Mouse (Mus musculus) G1E (cell line): ENCODE measurements around the gene Nme1. TPM values are rescaled to one million over a fixed set of nuclear protein-coding genes. Genes with fewer than 3 reads are reported as not detected.
A peak's percentile ranks its signal among the peaks of the same experiment; 100 is the strongest.
"Not testable (repeated sequence)": the region's sequence is repeated elsewhere in the genome, so short reads cannot be mapped to it uniquely, and the experiment has no call there.

Source experiments
- ATAC-seq: 2 replicates; pipeline ENCODE4 v1.8.0; 2016; ENCODE audit warnings: mild to moderate bottlenecking; ENCODE audit not compliant: insufficient number of reproducible peaks, poor library complexity, low FRiP score, severe bottlenecking; ENCODE audit errors: extremely low read depth
- DNase-seq: peaks from one replicate; pipeline ENCODE4 v3.0.0; 2012; ENCODE audit warnings: low spot score
- H3K27me3 ChIP-seq: 2 replicates; pipeline ENCODE4 v1.6.1; 2012; ENCODE audit warnings: mild to moderate bottlenecking, low read length, inconsistent platforms; ENCODE audit not compliant: insufficient read depth
- H3K36me3 ChIP-seq: replicated peaks from 2 replicates; pipeline ENCODE3; 2012; ENCODE audit warnings: mild to moderate bottlenecking, inconsistent platforms
- H3K4me1 ChIP-seq: 2 replicates; pipeline ENCODE4 v1.6.1; 2012; ENCODE audit warnings: low read depth, low read length, inconsistent platforms, mixed read lengths; ENCODE audit not compliant: insufficient read depth
- H3K4me3 ChIP-seq: 2 replicates; pipeline ENCODE4 v1.5.1; 2012; ENCODE audit warnings: low read depth, mild to moderate bottlenecking, inconsistent platforms, low read length, moderate library complexity, mixed read lengths
- H3K9me3 ChIP-seq: replicated peaks from 2 replicates; pipeline ENCODE4 v1.6.1; 2012; ENCODE audit warnings: inconsistent platforms
- CTCF ChIP-seq: IDR thresholded peaks from 2 replicates; pipeline ENCODE4 v1.5.1; 2012; ENCODE audit warnings: low read depth, low read length, inconsistent platforms, mixed read lengths
- GATA1 ChIP-seq: IDR thresholded peaks from 2 replicates; pipeline ENCODE4 v1.6.1; 2012; ENCODE audit warnings: borderline replicate concordance, low read length, inconsistent platforms, mixed read lengths
- GATA2 ChIP-seq: IDR thresholded peaks from 2 replicates; pipeline ENCODE4 v1.6.1; 2012; ENCODE audit warnings: low read depth, low read length, inconsistent platforms, borderline replicate concordance
- POLR2AphosphoS5 ChIP-seq: IDR thresholded peaks from 2 replicates; pipeline ENCODE4 v1.6.1; 2012; ENCODE audit warnings: low read depth, low read length, inconsistent platforms; ENCODE audit not compliant: insufficient replicate concordance
- TAL1 ChIP-seq: conservative IDR thresholded peaks from 2 replicates; pipeline ENCODE4 v1.6.1; 2012; ENCODE audit warnings: low read depth, low read length, inconsistent platforms, mixed read lengths
- polyA plus RNA-seq: library from polyadenylated mRNA; stranded (reverse); fragments of >175 nt; gene quantifications from 2 replicates; pipeline ENCODE4 v1.2.3, GENCODE M21; 2012
- total RNA-seq, 2 experiments: library from RNA; stranded (forward) in 1 of 2; stranded (reverse) in 1 of 2; fragments of 200-1000 nt in 1 of 2; fragments of >200 nt in 1 of 2; fragmentation: Nextera tagmentation in 1 of 2; gene quantifications; 2 replicates each; pipeline ENCODE4 v1.2.3; 2014 to 2017

The Nme1 gene
- total and polyA plus RNA-seq, 3 experiments, result 6.5 to 142 (median 59.1) TPM

- TF ChIP-seq GATA1, result no peak
- peaks cover 73% of the 10 kb centered on the region for H3K36me3 ChIP-seq
- no peak for DNase-seq
- H3K4me1 ChIP-seq, result peaks cover 12% of the 10 kb centered on the region
- no peaks in the 10 kb centered on the region for H3K9me3 ChIP-seq
- no peaks in the 10 kb centered on the region for H3K27me3 ChIP-seq
- no peak for ATAC-seq
- H3K4me3 ChIP-seq, result no peak overlapping the region
Measured at GRCm38 (mm10) chr11:93944986-93945385, 23.3 kb downstream of the Nme1 start.

DNA sequence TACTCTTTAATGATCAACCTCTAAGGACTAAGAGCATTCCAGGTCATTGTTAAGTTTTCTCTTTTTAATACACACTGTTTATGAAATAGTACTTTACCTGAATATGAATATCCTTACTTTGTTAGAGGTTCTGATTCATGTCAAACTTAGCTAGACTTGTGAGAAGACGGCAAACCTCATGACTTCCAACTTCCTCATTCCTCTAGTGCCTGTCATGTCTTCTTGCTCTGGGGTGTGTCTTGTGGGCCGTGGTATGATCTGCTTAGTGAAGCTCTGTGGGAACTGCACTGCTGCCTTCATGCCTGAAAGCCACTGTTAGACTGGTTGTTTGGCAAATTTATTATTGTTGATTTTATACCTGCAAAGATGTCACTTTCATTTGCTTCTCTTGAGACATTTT lies 27.4 kb downstream of the Nme1 start:
- DNase-seq, result no peak
- H3K4me1 ChIP-seq, result peaks cover 16% of the 10 kb centered on the region

DNA sequence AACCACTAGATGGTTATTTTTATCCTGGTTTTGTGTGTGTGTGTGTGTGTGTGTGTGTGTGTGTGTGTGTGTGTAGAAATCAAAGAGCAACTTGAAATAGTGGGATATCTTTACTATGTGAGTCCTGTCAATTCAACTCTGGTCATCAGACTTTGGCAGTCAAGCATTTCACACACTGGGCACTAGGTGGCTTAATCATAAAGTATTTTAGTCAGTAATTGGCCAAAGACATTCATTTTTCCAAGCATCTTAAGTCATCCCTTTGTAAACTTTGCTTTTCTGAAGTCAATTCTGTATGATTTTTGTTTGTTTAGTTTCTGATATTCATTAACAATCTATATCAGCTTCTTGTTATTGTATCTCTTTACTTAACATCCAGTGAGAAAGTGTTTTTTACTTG lies 39.2 kb downstream of the Nme1 start:
- H3K4me1 ChIP-seq, result no peaks in the 10 kb centered on the region; the same call in 1 of the 2 replicates
- no peaks in the 10 kb centered on the region for H3K9me3 ChIP-seq
- H3K36me3 ChIP-seq, result peaks cover 74% of the 10 kb centered on the region
- H3K27me3 ChIP-seq, result no peaks in the 10 kb centered on the region
- ATAC-seq (no peak), DNase-seq (no peak)
- TF ChIP-seq CTCF (no peak), TAL1 (no peak), POLR2AphosphoS5 (no peak), GATA1 (no peak), GATA2 (no peak)
- no peak overlapping the region for H3K4me3 ChIP-seq

More for the DNA sequence above, 27.4 kb downstream of the Nme1 start:
- peaks cover 77% of the 10 kb centered on the region for H3K36me3 ChIP-seq
- ATAC-seq, result peak; percentile 73
- H3K4me3 ChIP-seq, result no peak overlapping the region
- H3K9me3 ChIP-seq, result no peaks in the 10 kb centered on the region
- TF ChIP-seq TAL1 (no peak), GATA1 (no peak), POLR2AphosphoS5 (no peak), CTCF (no peak), GATA2 (no peak)
- no peaks in the 10 kb centered on the region for H3K27me3 ChIP-seq

DNA sequence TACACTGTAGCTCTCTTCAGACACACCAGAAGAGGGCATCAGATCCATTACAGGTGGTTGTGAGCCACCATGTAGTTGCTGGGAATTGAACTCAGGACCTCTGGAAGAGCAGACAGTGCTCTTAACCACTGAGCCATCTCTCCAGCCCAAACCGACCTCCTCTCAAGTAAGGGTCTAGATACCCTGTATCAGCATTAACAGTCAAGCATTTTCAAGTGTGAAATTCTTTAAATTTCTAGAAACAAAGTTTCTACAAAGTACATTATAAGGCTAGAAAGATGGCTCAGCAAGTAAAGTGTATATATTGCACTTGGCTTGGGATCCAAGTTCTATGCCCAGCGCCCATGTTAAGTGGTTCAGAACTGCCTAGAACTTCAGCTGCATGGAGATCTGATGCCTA lies 53.3 kb downstream of the Nme1 start:
- not testable (repeated sequence) for H3K4me3 ChIP-seq, H3K9me3 ChIP-seq, ATAC-seq, DNase-seq, H3K27me3 ChIP-seq
- H3K4me1 ChIP-seq, result peaks cover 32% of the 10 kb centered on the region
- peaks cover 71% of the 10 kb centered on the region for H3K36me3 ChIP-seq

DNA sequence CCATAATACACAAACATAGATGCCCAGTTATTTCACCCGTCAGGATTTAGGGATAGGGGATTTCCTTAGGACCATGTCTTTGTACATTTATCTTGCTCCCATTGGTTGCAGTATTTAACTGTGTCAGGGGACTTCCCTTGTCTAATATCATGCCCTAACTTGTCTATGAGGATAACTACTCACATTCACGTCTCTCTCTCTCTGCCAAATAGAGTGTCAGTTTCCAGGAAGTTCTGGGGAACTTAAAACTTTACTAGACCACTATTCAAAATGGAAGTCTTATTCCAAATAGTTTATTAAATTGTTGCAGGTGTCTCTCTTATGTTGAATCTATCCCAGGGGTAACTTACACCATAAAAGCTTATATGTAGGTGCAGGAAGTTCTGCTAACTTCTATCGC lies 56.7 kb downstream of the Nme1 start:
- H3K9me3 ChIP-seq, result no peaks in the 10 kb centered on the region
- TF ChIP-seq POLR2AphosphoS5, result no peak
- TF ChIP-seq GATA2, result no peak
- TF ChIP-seq TAL1, result no peak
- TF ChIP-seq CTCF, result no peak
- TF ChIP-seq GATA1, result no peak
- H3K4me1 ChIP-seq, result peaks cover 35% of the 10 kb centered on the region
- H3K27me3 ChIP-seq, result no peaks in the 10 kb centered on the region
- no peak overlapping the region for H3K4me3 ChIP-seq
- H3K36me3 ChIP-seq, result peaks cover 72% of the 10 kb centered on the region
- DNase-seq (no peak), ATAC-seq (no peak)

- H3K27me3 ChIP-seq, result no peaks in the 10 kb centered on the region
- TF ChIP-seq GATA1 (no peak), POLR2AphosphoS5 (no peak), GATA2 (no peak), TAL1 (no peak), CTCF (no peak)
- ATAC-seq (no peak), DNase-seq (no peak)
- peaks cover 18% of the 10 kb centered on the region for H3K4me1 ChIP-seq
- no peak overlapping the region for H3K4me3 ChIP-seq
- H3K9me3 ChIP-seq, result no peaks in the 10 kb centered on the region
- peaks cover 77% of the 10 kb centered on the region for H3K36me3 ChIP-seq
Measured at GRCm38 (mm10) chr11:93908829-93909228, 59.5 kb downstream of the Nme1 start.

GRCm38 (mm10) chr11:93907839-93908238 lies 60.5 kb downstream of the Nme1 start:
- DNase-seq (no peak), ATAC-seq (no peak)
- Histone ChIP-seq H3K36me3 (peaks cover 80% of the 10 kb centered on the region), H3K9me3 (no peaks in the 10 kb centered on the region), H3K4me1 (peaks cover 16% of the 10 kb centered on the region), H3K4me3 (no peak overlapping the region), H3K27me3 (no peaks in the 10 kb centered on the region)
- TF ChIP-seq CTCF (no peak), GATA2 (no peak), TAL1 (no peak), POLR2AphosphoS5 (no peak), GATA1 (no peak)

Other genes starting within 250 kb of the Nme1 start
- gene Utp18, start 82.8 kb downstream of the Nme1 start, total RNA-seq (2014; fragmentation: Nextera tagmentation), result 21.9 and 24.9 TPM in 2 replicates
- 50.9 TPM in 2 replicates for gene Utp18, start 82.8 kb downstream of the Nme1 start, total RNA-seq (2017)
- 22.3 and 26.4 TPM in 2 replicates for gene Utp18, start 82.8 kb downstream of the Nme1 start, polyA plus RNA-seq
- gene Mbtd1, start 82.7 kb downstream of the Nme1 start, total RNA-seq (2014; fragmentation: Nextera tagmentation), result 105 and 119 TPM in 2 replicates
- 31.7 and 39.4 TPM in 2 replicates for gene Mbtd1, start 82.7 kb downstream of the Nme1 start, total RNA-seq (2017)
- 29.3 and 36.6 TPM in 2 replicates for gene Mbtd1, start 82.7 kb downstream of the Nme1 start, polyA plus RNA-seq
- 23.6 and 29.3 TPM in 2 replicates for gene Nme2, start 12.3 kb downstream of the Nme1 start, total RNA-seq (2014; fragmentation: Nextera tagmentation)
- gene Nme2, start 12.3 kb downstream of the Nme1 start, total RNA-seq (2017), result 144 and 162 TPM in 2 replicates
- gene Nme2, start 12.3 kb downstream of the Nme1 start, polyA plus RNA-seq, result 131 and 161 TPM in 2 replicates
- gene Gm20390, start 228 bp downstream of the Nme1 start, total RNA-seq (2014; fragmentation: Nextera tagmentation), result 34.7 and 48.9 TPM in 2 replicates
- not detected in 2 replicates for gene Gm20390, start 228 bp downstream of the Nme1 start, total RNA-seq (2017)
- 246 and 259 TPM in 2 replicates for gene Gm20390, start 228 bp downstream of the Nme1 start, polyA plus RNA-seq
- gene Spag9, start 27.6 kb upstream of the Nme1 start, total RNA-seq (2014; fragmentation: Nextera tagmentation), result 60.0 and 65.0 TPM in 2 replicates
- gene Spag9, start 27.6 kb upstream of the Nme1 start, total RNA-seq (2017), result 43.8 and 53.3 TPM in 2 replicates
- 10.5 and 15.3 TPM in 2 replicates for gene Spag9, start 27.6 kb upstream of the Nme1 start, polyA plus RNA-seq
- gene Tob1, start 242.9 kb upstream of the Nme1 start, total RNA-seq (2014; fragmentation: Nextera tagmentation), result 28.6 and 35.0 TPM in 2 replicates
- 9.9 and 11.6 TPM in 2 replicates for gene Tob1, start 242.9 kb upstream of the Nme1 start, total RNA-seq (2017)
- 10.5 and 11.1 TPM in 2 replicates for gene Tob1, start 242.9 kb upstream of the Nme1 start, polyA plus RNA-seq